Mouse (Mus musculus): ENCODE data around the gene Fkrp. TPM values are rescaled to one million over a fixed set of nuclear protein-coding genes. Genes with fewer than 3 reads are reported as not detected.

The Fkrp gene
- 14.6 and 24.5 TPM in 2 replicates for polyA plus RNA-seq (2012; rRNA removed)

DNA sequence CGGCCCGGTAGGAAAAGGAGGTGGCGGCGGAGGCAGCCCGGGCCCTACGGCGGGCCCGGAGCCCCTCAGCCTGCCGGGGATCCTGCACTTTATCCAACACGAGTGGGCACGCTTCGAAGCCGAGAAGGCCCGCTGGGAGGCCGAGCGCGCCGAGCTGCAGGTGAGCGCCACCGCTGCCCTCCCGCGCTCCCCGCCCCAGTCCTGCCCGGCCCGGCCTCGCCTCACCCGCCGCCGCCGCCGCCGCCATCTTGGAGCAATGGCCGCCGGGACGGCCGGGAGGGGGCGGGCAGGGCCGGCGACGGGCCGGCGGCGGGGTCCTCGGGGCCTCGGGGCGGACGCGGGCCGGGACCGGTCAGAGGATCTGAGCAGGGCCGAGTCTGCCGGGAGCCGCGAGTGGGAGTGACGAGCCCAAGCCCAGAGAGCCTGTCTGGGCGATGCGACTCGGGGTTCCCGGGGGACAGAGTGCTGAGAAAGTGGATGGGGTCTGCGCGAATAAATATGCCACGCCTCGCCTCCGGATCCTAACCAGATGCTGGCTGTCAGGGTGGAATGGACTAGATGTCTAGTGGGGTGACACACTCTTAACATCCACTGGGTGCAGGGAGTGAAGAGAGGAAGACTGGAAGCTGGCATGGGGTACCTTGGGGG, at the start of gene Fkrp:
Fkrp (minus strand) TSS at position 258 of the 648 bp plus-strand sequence.
- no peaks in the 10 kb centered on the region for H3K36me3 ChIP-seq (ENCODE audit: control insufficient read depth, insufficient read depth, low read length)
- H3K4me3 ChIP-seq (ENCODE audit: low read depth, low read length) = peak within 1 kb of the TSS; percentile 95

GRCm38 (mm10) chr7:16859902-16860651, 43.5 kb upstream of the Fkrp start:
- Histone ChIP-seq H3K4me1 (ENCODE audit: control insufficient read depth, insufficient read depth, insufficient read length, low read length) (no peaks in the 10 kb centered on the region), H3K4me3 (ENCODE audit: low read depth, low read length) (no peak overlapping the region), H3K27ac (ENCODE audit: insufficient read depth, low read depth, low read length) (no peak overlapping the region), H3K36me3 (ENCODE audit: control insufficient read depth, insufficient read depth, low read length) (peaks cover 44% of the 10 kb centered on the region), H3K27me3 (ENCODE audit: control insufficient read depth, insufficient read depth, low read length) (no peaks in the 10 kb centered on the region)
- 35% methylated on average over 5 of the region's 5 CpGs for WGBS
- TF ChIP-seq CTCF (IDR thresholded peaks at IDR 0.05; ENCODE audit: extremely low read depth, insufficient read length, insufficient replicate concordance, low read depth, low read length) = no peak
- no peak for TF ChIP-seq POLR2A (IDR thresholded peaks at IDR 0.05; ENCODE audit: low read depth, low read length)

More for the DNA sequence above, at the start of gene Fkrp:
- Histone ChIP-seq H3K27ac (ENCODE audit: insufficient read depth, low read depth, low read length) (peak within 1 kb of the TSS; percentile 59), H3K27me3 (ENCODE audit: control insufficient read depth, insufficient read depth, low read length) (no peaks in the 10 kb centered on the region), H3K4me1 (ENCODE audit: control insufficient read depth, insufficient read depth, insufficient read length, low read length) (peaks cover 15% of the 10 kb centered on the region; the same call in 1 of the 2 replicates)
- TF ChIP-seq POLR2A (IDR thresholded peaks at IDR 0.05; ENCODE audit: low read depth, low read length) (no peak), CTCF (IDR thresholded peaks at IDR 0.05; ENCODE audit: extremely low read depth, insufficient read length, insufficient replicate concordance, low read depth, low read length) (no peak)
- WGBS = under 1% methylated on average over 64 of the region's 64 CpGs

DNA sequence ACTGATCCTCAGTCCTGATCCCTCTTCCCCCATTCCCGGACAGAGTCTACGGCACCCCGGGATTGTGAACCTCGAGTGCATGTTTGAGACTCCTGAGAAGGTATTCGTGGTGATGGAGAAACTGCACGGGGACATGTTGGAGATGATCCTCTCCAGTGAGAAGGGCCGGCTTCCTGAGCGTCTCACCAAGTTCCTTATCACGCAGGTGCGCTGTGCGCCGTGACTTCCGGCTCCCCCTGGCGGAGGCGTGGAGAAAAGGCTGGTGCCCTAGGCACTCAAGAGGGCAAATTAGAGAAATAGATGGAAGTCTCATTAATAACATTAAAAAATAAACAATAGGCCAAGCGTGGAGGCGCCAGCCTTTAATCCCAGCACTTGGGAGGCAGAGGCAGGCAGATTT, 41.8 kb upstream of the Fkrp start:
- H3K27ac ChIP-seq (ENCODE audit: insufficient read depth, low read depth, low read length) = no peak overlapping the region
- peaks cover 51% of the 10 kb centered on the region for H3K36me3 ChIP-seq (ENCODE audit: control insufficient read depth, insufficient read depth, low read length)
- no peak for TF ChIP-seq POLR2A (IDR thresholded peaks at IDR 0.05; ENCODE audit: low read depth, low read length)
- peak; percentile 72; the same call in 1 of the 2 replicates for TF ChIP-seq CTCF (IDR thresholded peaks at IDR 0.05; ENCODE audit: extremely low read depth, insufficient read length, insufficient replicate concordance, low read depth, low read length)

GRCm38 (mm10) chr7:16853302-16853831, 36.8 kb upstream of the Fkrp start:
- WGBS = 52% methylated on average over 14 of the region's 14 CpGs
- Histone ChIP-seq H3K27me3 (ENCODE audit: control insufficient read depth, insufficient read depth, low read length) (no peaks in the 10 kb centered on the region), H3K4me1 (ENCODE audit: control insufficient read depth, insufficient read depth, insufficient read length, low read length) (peaks cover 11% of the 10 kb centered on the region), H3K27ac (ENCODE audit: insufficient read depth, low read depth, low read length) (no peak overlapping the region), H3K4me3 (ENCODE audit: low read depth, low read length) (no peak overlapping the region), H3K36me3 (ENCODE audit: control insufficient read depth, insufficient read depth, low read length) (peaks cover 73% of the 10 kb centered on the region)
- TF ChIP-seq POLR2A (IDR thresholded peaks at IDR 0.05; ENCODE audit: low read depth, low read length) = no peak
- TF ChIP-seq CTCF (IDR thresholded peaks at IDR 0.05; ENCODE audit: extremely low read depth, insufficient read length, insufficient replicate concordance, low read depth, low read length) = no peak

More for the DNA sequence above, 41.8 kb upstream of the Fkrp start:
- H3K27me3 ChIP-seq (ENCODE audit: control insufficient read depth, insufficient read depth, low read length) = no peaks in the 10 kb centered on the region
- WGBS = 27% methylated on average over 17 of the region's 17 CpGs
- H3K4me3 ChIP-seq (ENCODE audit: low read depth, low read length) = no peak overlapping the region
- H3K4me1 ChIP-seq (ENCODE audit: control insufficient read depth, insufficient read depth, insufficient read length, low read length) = peaks cover 6% of the 10 kb centered on the region

DNA sequence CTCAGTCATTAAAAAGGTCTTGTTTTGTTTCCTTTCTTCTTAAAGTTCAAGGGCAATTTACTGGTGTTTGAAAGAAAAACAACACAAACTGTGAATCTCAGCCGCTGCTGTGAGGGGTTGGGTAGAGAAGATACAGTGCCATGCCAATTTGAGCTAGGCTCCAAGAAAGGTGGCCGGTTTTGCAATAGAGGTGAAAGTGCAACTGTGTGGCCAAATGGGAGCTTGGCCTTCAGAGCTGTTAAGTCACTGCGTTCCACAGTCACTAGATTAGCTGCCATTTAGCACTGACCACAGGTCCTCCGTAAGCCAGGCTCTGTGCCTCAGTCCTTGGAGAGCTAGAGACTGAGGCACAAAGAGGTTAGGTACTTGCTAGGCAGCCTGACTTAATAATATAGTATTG, 35.1 kb upstream of the Fkrp start:
- Histone ChIP-seq H3K4me3 (ENCODE audit: low read depth, low read length) (no peak overlapping the region), H3K27ac (ENCODE audit: insufficient read depth, low read depth, low read length) (no peak overlapping the region), H3K27me3 (ENCODE audit: control insufficient read depth, insufficient read depth, low read length) (no peaks in the 10 kb centered on the region), H3K36me3 (ENCODE audit: control insufficient read depth, insufficient read depth, low read length) (peaks cover 70% of the 10 kb centered on the region), H3K4me1 (ENCODE audit: control insufficient read depth, insufficient read depth, insufficient read length, low read length) (peaks cover 11% of the 10 kb centered on the region)
- 84% methylated on average over 4 of the region's 4 CpGs for whole genome bisulfite sequencing
- no peak for TF ChIP-seq POLR2A (IDR thresholded peaks at IDR 0.05; ENCODE audit: low read depth, low read length)
- no peak for TF ChIP-seq CTCF (IDR thresholded peaks at IDR 0.05; ENCODE audit: extremely low read depth, insufficient read length, insufficient replicate concordance, low read depth, low read length)

- no peaks in the 10 kb centered on the region for H3K27me3 ChIP-seq (ENCODE audit: control insufficient read depth, insufficient read depth, low read length)
- H3K4me3 ChIP-seq (ENCODE audit: low read depth, low read length) = no peak overlapping the region
- H3K36me3 ChIP-seq (ENCODE audit: control insufficient read depth, insufficient read depth, low read length) = peaks cover 43% of the 10 kb centered on the region
- TF ChIP-seq POLR2A (IDR thresholded peaks at IDR 0.05; ENCODE audit: low read depth, low read length) (no peak), CTCF (IDR thresholded peaks at IDR 0.05; ENCODE audit: extremely low read depth, insufficient read length, insufficient replicate concordance, low read depth, low read length) (peak; percentile 49; the same call in 1 of the 2 replicates)
- WGBS = 47% methylated on average over 17 of the region's 17 CpGs
- peaks cover 15% of the 10 kb centered on the region for H3K4me1 ChIP-seq (ENCODE audit: control insufficient read depth, insufficient read depth, insufficient read length, low read length)
- no peak overlapping the region for H3K27ac ChIP-seq (ENCODE audit: insufficient read depth, low read depth, low read length)
Measured at GRCm38 (mm10) chr7:16848579-16848978, 32.0 kb upstream of the Fkrp start.

GRCm38 (mm10) chr7:16847507-16847906, 31.0 kb upstream of the Fkrp start:
- no peak for TF ChIP-seq POLR2A (IDR thresholded peaks at IDR 0.05; ENCODE audit: low read depth, low read length)
- no peak for TF ChIP-seq CTCF (IDR thresholded peaks at IDR 0.05; ENCODE audit: extremely low read depth, insufficient read length, insufficient replicate concordance, low read depth, low read length)

More at GRCm38 (mm10) chr7:16847507-16847906, 31.0 kb upstream of the Fkrp start:
- peaks cover 34% of the 10 kb centered on the region for H3K36me3 ChIP-seq (ENCODE audit: control insufficient read depth, insufficient read depth, low read length)
- H3K4me3 ChIP-seq (ENCODE audit: low read depth, low read length) = no peak overlapping the region
- WGBS = 88% methylated on average over 19 of the region's 19 CpGs
- no peaks in the 10 kb centered on the region for H3K27me3 ChIP-seq (ENCODE audit: control insufficient read depth, insufficient read depth, low read length)
- H3K27ac ChIP-seq (ENCODE audit: insufficient read depth, low read depth, low read length) = no peak overlapping the region
- H3K4me1 ChIP-seq (ENCODE audit: control insufficient read depth, insufficient read depth, insufficient read length, low read length) = peaks cover 11% of the 10 kb centered on the region; the same call in 1 of the 2 replicates

Data from small intestine, adult 2 months (tissue).